Mouse (Mus musculus) retina, postnatal 1 day (tissue): Measurements from ENCODE around the gene Etv2.
A peak's percentile ranks its signal among the peaks of the same experiment; 100 is the strongest.

Experiments used
- DNase-seq: peaks from one replicate; pipeline ENCODE4 v3.0.0-alpha.2; 2012

The Etv2 gene

DNA sequence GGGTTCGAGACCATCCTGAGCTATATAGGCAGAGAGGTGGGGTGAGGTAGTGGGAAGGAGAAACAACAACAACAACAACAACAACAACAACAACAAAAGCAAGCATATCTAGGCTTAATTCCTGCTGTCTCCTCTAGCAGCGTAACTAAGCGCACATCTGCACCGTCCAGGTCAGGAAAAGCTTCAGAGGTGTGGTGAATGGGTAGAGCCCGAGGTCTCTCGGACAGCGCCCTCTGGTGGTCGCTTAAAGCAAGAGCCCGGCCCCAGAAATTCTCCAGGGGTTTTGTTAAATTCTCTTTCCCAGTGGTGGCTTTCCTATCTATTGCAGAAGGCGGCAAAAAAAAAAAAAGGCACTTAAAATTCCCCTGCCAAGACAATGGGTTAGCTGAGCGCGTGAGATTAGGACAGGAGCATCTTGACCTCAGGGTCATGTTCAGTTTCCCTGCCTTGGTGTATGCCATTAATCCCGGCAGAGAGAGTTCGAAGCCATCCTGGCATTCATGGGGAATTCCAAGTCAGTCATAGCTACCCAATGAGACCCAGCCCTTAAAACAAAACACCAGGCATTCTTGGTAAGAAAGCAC is 22.0 kb downstream of the Etv2 start:
- peak; percentile 72 for DNase-seq

DNA sequence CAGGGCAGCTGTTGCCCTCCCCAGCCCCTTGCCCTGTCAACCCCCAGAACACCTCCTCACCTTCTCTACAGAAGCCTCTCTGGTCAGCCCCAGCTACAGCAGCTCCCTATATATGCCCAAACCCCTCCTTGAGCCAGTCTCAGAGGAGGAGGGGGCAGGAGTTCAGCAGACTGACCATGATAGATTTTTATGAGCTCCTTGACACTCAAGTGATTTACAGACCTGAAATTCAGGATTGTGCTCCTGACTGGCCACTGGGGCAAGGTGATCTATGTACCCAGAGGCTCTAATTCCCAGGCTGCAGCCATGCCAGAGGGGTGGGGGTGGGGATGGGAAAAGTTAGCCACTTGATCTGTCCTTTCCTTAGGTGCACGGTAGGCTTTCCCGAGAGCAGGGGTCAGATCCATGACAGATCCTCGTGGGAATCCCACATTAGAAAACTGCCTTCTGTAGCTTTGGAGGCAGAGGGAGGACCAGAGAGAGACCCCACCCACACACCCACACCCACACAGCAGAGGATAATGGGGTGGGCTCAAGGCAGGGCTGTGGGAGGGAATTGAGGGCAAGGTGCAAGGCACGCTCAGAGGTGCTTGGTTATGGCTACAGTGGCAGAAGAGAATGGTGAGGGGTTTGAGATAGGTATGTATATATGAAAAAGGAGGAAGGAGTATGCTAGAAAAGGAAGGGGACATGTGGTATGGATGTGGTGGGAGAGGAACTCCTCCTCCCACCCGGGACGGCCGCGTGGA is 22.8 kb downstream of the Etv2 start, which contains the start of gene Upk1a:
Gene Upk1a, minus strand, starts transcription at position 194 of the 749 bp plus-strand sequence.
- no peak for DNase-seq

DNA sequence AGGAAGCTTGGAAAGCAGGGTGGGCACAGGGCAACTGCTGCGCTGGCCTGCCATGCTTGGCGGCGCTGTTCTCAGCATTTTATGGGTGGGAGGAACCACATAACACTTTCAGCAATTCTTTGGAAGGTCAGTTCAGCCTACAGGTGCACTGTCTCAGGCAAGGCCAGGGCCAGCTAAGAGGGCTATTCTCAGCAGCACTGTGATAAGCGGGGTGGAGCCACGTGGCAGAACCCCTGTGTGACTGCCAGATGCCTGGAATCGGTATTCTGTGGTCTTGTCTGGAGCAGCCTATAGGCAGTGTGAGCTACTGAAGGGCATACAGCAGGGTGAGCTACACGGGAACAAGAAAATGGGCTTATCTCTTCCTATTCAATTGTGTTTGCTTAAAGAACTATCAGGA is 25.6 kb downstream of the Etv2 start:
- DNase-seq = no peak

DNA sequence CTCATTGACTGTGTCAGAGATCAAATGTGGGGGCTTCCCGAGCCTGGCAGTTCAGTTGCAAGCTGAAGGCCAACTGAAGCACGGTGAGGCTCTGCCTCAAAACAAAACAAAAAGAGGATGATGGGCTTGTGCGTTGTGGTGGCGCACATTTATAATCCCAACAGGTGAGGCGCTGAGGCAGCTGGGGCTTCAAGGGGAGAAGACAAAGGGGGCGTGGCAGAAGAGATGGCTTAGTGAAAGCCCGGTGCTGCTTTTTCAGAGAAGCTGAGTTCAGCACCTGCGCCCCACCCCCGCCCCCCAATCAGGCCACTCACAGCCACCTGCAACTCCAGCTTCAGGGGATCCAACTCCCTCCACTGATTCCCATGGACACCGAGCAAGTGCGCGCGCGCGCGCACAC is 27.2 kb downstream of the Etv2 start:
- no peak for DNase-seq

DNA sequence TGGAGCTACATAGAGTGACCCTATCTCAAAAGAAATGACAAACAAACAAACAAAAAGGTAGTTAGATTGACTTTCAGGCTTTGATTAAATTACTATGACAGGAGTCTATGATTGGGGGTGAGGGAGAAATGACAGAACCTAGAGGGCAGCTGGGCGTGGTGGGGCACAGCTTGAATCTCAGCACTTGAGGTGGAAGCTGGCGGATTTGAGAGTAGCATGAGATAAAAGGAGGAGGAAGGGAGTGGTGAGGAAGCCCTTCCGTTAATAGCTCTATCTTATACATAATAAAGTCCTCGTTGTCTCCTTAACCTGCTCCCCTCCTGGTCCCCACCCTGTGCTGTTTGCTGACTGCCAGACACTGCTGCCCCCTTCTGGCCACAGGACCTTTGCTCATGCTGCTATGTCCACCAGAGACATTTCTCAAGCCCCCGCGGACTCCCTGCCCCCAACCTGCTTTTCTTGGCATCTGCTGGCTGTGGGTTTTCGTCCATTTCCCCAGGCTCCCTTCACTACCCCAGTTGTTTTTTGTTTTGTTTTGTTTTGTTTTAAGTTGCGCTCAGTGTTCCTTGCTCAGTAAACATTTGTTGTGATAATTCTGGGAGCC is 27.8 kb downstream of the Etv2 start:
- DNase-seq = peak; percentile 75

DNA sequence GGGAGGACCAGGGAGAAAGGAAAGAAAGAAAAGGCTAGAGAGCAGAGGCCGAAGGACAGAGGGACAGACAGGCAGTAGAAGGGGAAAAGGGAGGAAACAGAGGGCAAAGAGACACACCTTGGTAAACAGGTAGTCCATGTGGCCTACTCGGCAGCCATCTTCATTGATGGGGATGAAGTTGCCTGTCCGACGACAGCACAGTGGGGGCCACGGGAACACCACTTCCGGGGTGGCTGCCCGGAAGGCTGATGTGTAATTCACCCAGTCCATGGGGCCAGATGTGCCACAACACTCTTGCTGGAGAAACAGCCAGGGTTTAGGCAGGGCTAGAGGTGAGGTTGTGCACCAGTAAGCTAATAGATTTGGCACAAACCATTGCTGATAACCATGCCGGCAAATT is 30.7 kb downstream of the Etv2 start:
- no peak for DNase-seq

DNA sequence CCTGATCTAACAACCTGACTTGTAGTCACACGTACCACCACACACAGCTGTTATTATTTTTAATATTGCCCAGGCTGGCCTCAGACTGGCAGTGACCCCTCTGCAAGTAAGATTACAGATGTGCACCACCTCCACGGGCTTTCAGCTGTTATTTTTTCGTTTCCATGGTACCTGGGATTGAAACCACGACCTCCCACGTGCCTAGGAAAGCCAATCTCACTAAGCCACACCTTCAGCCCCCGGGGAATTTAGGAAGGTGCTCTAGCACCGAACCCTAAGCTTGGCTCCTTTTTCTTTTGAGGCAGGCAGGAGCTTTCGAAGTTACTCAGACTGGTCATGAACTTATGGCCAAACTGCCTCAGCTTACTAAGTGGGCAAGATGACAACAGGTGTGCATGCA is 31.2 kb downstream of the Etv2 start:
- DNase-seq = no peak

DNA sequence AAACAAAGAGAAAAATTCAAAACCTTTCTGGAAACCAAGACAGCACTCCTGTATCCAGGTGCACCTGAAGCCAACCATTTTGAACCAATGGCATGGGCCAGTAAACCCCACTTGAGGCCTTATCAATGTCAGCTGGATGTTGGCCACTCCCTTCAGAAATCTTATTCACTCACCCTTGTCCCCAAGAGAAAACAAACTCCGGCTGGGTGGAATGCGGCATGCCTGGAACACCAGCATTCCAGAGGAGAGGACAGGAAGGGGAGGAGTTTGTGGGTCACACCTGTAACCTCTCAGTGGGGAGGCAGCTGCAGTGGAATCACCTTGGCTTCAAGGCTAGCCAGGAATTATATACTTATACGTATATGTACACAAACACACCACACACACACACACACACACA is 33.1 kb downstream of the Etv2 start:
- DNase-seq = no peak

DNA sequence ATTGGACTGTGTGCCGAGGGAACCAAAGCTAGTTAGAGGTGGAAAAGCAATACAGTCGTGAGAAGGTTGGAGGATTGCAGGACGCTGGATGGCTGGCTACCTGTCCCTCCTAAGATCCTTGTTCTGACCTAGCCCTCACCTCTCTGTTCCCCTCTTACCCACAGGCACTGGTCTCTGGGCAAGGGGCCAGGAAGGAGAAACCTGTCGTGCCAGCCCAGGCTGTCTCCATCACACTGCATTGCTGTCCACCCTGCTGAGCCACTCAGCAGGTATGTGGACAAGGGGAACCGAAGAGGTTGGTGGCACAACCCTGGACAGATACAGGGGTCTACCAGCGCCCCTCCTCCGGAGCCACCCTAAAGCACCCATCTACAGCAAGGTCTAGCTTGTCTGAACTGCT is 35.0 kb downstream of the Etv2 start:
- no peak for DNase-seq

DNA sequence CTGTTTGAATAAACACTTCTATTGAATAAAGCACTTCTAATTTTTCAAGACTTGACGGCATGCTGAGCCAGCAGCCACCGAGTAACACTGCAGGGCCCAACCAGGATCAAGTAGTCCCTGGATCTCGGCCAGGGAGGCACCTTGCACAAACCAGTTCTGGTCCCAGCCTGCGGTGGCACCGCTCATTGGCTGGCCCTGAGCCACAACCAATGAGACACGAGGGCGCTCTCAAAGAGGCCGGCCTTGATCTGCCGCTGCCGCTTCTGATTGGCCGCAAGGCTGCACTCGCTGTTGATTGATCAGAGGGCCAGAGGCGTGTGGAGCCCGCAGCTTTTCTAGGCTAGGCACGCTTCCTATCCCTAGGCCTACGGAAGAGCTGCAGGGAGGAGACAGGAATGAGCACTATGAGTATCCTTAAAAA is 35.7 kb downstream of the Etv2 start:
- DNase-seq = peak; percentile 96

DNA sequence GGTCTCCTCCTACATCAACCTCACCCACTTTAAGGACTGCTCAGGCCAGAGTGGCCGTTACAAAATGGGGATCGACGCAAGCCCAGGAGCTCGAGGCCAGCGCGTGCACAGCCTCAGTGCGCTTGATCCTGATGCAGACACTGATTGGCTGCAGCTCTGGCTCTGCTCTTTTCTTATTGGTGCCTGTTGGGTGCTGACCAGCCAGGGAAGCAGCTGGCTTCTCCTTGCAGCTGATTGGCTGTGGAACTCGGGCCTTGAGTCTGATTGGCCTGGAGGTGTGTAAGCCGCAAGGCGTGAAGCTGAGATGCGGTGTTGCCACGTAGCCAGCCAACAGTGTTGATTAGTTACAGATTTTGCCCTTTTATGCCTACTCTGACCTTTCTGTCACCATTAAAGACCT is 36.9 kb downstream of the Etv2 start, which contains the start of gene Zbtb32:
Gene Zbtb32, minus strand, starts transcription at position 124 of the 400 bp plus-strand sequence.
- no peak for DNase-seq

DNA sequence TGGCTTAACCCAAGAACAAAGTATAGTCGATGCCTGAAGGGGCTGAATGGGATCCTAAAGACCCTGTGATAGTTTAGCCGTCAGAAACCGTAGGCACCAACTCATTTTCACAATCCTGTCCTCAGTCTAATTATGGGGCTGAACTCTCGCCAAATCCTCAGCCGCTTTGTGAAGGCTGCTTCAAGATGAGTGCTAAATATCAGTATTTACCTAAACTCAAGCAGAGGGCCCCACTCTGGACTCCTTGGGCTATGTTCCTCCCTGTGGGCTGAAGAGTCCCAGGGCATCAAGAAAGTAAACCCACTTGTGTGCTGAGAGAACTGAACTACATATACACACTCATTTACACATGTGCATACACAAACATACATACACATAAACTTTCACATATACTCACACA is 38.8 kb downstream of the Etv2 start:
- no peak for DNase-seq

DNA sequence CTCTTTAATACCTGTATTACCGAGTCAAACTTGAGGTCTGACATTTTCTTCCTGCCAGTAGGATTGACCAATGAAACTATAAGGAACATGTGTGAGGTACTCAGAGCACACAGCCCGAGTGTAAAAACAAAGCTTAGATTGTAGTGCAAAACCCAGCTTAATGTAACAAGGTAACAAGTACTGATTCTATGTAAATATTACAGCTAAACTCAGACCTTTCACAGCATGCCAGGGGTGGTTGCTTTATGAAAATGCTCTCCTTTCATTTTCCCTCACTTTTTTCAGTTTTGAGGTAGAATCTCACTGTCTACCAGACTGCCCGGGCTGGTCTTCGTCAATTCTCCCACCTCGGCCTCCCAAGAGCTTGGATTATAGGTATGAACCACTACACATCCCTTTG is 39.6 kb downstream of the Etv2 start:
- no peak for DNase-seq

DNA sequence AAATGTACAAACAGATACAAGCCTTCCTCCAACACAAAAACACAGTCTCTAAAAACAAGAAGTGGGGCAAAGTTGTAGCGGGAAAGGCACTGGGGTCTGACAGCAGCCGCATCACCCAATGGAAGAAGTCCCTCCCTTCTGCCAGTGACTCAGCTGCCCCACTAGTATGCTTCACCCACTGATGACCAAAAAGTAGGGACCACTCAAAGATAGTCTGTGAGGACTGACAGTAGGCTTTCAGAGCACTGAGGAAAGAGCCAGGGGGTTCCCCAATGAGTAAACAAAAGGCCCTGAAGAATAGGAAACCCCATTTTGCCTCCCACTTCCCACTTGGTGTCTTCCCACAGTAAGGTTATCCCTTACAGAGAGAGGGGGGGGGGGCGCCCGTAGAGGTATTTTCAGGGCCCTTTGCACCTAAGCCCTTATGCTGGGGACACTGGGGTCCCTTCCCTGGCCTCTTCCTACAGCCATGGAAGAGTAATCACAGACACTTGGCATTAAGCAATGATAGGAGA is 41.1 kb downstream of the Etv2 start:
- no peak for DNase-seq

DNA sequence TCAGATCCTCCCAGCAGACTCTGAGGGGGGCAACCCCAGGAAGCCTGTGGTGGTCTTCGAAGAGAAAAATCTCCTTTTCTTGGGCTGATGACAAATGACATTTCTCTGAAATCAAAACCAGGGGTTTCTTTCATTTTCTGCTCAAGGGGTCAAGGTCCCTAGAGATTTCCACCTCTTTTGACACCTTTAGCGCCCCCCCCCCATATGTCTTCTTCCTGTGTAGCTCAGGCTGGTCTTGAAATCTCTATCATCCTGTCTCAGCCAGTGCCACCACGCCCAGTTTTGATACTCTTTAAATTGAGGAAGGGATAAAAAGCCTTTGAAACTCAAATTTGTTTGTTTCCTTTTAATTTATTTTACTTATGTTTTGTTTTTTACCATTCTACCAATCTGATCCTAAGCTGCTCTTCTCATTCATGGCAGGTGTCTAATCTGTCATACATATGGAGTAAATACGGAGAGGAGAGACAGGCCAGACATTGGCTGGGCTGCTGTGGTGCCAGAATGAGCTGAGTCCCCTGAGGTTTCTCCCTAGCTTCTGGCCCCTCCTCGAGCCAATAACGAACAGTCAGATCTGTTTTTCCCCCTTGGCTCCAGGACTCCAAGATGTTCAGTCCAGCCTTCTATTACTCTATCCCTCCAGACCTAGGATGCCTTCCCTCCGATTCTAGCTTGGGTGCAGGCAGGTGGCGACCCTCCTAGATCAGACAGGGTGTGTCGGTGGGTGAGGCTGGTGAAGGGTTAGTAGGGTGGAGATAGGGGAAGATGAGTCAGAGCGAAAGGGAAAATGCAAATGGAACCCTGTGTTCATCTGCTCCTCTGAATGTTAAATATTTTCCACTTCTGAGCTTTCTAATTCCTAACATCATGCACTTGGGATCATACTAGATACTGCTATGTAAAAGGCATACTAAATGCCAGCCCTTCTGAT is 41.8 kb downstream of the Etv2 start:
- DNase-seq = no peak

DNA sequence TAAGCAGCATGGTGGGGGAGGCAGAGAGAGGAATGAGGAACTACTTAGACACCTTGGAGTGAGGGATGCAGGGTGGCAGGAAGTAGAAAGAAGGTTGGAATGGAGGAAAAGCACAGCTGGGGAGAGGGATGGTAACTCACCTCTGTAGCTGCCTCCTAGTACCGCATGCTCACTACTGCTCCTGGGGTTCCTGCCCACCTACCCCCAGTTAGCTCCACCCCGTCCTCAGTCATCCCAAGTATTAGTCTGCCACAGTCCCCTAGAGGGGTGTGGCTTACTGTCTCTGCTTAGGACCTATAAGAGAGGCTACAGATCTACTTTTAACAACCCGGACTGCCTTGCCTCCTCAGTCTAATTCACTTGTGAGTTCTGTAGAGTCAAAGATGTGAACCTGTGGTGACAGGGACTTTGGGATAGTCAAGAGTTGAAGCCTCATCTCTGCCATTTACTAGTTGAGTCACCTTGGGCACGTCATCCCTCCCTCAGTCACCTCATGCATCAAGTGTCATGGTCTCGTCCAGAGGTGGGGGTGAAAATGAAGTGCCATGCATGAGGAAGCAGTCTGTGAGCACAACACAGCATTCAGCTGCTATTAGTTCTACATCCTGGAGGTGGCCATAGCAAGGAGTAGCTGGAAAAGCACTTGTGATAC is 42.8 kb downstream of the Etv2 start:
- no peak for DNase-seq

DNA sequence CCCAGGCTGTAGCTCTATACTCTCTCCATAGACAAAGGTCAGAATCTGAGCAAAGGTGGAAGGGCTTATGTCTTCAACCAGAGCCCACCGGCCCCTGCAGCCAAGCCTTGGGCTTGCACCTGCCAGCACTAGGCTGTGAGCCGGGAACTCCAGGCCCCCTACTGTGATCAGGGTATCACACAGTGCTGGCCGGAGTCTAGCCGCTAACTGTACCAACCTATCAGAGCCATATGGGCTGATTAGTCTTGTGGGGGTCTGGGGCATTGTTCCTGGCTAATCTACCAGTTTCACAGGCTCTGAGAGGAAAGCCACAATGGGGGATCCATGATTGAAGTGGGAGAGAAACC is 44.1 kb downstream of the Etv2 start:
- peak; percentile 53 for DNase-seq

DNA sequence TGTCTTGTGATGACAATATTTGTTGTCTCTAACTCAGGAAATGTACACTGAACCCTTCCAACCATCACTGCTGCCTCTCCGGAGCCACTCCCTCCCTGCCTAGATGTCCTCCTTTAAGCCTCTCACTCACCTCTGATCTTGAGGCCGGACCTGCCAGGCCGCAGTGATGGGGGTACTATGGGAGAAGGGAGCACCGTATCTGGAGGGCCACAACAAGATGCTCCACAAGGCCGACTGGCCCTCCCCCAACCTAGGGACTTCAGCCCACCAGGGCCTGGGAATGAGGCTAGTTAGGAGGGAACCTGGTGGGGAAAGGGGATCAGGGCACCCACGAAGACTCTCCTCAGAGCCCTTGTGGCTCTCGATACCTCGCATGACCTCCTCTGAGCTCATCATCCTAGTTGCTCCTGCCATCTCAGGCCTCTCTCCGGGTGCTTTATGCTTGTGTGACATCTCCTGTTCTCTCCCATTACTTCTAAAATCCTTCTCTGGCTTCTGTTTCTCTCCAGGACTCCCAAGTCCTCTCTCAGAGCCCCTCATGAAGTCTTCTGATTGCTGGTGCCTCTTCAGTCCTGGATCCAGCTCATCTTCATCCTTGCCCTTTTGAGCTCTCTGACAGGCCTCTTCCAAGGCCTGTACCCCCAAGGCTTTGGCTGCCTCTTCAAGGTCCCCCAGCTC is 44.6 kb downstream of the Etv2 start:
- no peak for DNase-seq

DNA sequence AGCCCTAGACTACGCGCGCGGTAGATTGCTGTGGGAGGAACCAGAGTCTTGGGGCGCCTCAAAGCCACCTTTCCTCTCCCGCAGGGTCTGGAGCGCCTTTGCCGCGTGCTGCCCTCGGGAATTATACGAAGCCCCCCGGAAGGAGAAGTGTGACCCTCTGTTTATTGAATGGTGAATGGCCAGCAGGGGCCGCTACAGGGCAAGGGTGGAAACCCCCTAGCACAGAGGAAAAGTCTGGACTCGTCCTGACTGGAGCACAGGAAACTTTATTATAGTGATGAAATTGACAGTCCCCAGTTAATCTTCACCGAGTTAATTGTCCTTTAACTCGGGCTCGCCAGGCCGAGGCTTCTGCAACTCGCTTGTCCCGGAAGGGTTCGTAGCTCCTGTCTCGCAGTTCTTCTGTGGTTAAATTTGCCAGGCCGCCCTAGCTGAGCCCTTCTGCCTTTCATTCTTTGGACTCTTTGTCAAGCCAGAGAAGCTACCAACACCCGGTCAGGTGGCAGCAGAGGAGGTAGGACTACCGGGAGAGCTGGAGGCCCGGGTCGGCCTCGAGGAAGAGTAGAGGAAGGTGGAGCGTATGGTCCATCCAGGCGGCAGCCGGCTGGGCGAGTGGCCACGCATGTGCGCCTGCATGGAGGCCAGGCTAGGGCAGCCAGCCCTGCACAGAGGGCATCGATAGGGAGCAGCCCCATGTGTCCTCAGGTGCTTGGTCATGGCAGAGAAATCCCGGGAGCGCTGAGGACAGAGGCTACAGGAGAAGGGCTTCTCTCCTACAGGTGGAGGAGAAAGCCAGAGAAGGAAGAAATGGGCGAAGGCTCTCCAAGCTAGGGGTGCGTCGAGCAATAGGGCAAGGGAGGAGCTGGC is 46.0 kb downstream of the Etv2 start:
- DNase-seq = peak; percentile 93

DNA sequence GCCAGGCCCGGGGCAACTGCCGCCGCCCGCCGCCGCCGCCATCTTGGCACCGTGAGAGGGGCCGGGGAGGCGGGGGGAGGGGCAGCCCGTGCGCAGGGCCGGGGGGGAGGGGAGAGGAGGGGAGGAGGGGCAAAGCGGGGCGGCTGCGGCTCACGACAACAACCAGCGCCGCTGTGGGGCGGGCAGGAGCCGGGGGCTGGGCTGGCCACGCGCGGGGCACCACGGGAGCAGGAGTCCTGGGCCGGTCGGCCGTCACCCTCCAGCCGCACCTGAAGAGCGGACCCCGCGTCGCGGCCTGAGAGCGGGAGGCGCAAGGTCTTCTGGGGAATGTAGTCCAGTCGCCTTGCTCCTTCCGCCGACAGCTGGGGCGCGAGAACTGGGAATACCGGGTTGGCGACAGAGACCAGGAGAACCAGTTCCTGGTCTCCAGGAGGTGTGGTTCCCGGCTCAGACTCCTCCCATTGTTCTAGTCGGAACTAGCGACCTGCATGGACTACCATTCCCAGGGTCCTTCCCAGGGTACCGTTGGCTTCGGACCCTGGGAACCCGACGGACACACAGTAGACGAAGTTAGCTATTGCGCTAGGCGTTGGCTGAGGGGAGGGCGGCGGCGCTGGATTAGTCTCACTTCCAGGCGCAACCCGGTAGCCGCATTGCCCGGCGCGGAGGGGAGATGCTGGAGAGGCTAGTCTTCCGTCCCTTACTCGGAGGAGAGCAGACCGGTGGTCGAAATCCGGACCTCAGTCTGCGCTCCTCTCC is 46.8 kb downstream of the Etv2 start, which contains the start of gene Kmt2b:
Gene Kmt2b, minus strand, starts transcription at position 51 of the 759 bp plus-strand sequence.
- peak; percentile 98 for DNase-seq
